Mouse (Mus musculus): ENCODE measurements at regions not wholly inside any gene's neighbourhood (a gene's known extent, or its start where the extent isn't known, plus 50 kb on each side); places are given as distances from the start of the nearest gene placed in this dataset.

GRCm38 (mm10) chr2:178567493-178567892 is 137.2 kb downstream of the Cdh26 start:
- H3K9me3 ChIP-seq: no peaks in the 10 kb centered on the region
- H3K36me3 ChIP-seq: no peaks in the 10 kb centered on the region
- no peaks in the 10 kb centered on the region for H3K4me1 ChIP-seq (replicated peaks)
- no peak overlapping the region for H3K9ac ChIP-seq (replicated peaks)
- no peak overlapping the region for H3K4me3 ChIP-seq (replicated peaks)
- H3K27ac ChIP-seq: no peak overlapping the region
- no peak overlapping the region for H3K4me2 ChIP-seq
- 68% methylated on average over 7 of the region's 7 CpGs for WGBS
- no peak for ATAC-seq (ENCODE audit: insufficient number of reproducible peaks, insufficient read depth, low FRiP score, low TSS enrichment, low read depth)
- H3K27me3 ChIP-seq: peaks cover 4% of the 10 kb centered on the region; the same call in 1 of the 2 replicates

DNA sequence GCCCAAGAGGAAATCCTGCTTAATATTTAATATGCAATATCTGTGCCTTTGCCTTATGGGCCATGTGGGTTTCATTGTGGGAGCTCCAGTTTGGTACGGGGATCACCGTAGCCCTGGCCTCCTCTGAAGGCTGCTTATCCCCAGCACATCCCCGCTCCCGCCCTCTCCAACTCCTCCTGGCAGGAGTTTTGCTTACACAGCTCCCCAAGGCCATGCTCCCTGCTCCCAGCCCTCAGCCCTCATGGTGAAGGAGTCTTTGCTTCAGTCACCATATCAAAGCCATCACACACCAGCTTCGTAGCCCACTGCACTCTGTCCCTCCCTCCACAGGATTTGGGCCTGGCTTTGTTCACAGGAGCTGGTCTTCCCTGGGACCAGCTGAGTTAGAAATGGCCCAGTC is 142.0 kb downstream of the Cdh26 start:
- 86% methylated on average over 5 of the region's 5 CpGs for WGBS
- ATAC-seq (ENCODE audit: insufficient number of reproducible peaks, insufficient read depth, low FRiP score, low TSS enrichment, low read depth): no peak
- Histone ChIP-seq H3K9me3 (no peaks in the 10 kb centered on the region), H3K27ac (no peak overlapping the region), H3K27me3 (peaks cover 9% of the 10 kb centered on the region; the same call in 1 of the 2 replicates), H3K4me3 (replicated peaks) (no peak overlapping the region), H3K9ac (replicated peaks) (no peak overlapping the region), H3K4me2 (no peak overlapping the region), H3K4me1 (replicated peaks) (0 out of 2 replicates have a peak, but pooled peaks cover 3% of the 10 kb centered on the region), H3K36me3 (no peaks in the 10 kb centered on the region)

DNA sequence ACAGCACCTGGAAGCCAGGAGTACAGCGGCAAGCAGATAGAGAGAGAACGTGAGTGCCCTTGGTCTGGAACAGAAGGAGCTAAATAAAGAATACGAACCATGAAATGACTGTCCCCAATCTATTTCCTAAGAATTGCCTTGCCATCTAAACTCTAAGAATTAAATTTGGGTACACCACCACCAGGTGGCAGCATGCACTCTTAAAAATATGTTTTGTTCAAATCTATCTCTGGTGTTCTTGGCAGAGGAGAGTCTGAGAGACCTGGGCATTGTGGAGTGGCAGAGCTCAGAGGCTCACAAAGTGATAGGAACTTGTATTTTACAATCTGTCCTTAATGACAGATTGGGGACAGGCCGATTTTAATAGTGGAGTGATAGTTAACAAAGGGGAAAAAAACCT is 144.5 kb downstream of the Cdh26 start:
- H3K4me1 ChIP-seq (replicated peaks): 0 out of 2 replicates have a peak, but pooled peaks cover 3% of the 10 kb centered on the region
- no peaks in the 10 kb centered on the region for H3K36me3 ChIP-seq
- no peak for ATAC-seq (ENCODE audit: insufficient number of reproducible peaks, insufficient read depth, low FRiP score, low TSS enrichment, low read depth)
- no peak overlapping the region for H3K4me3 ChIP-seq (replicated peaks)
- no peak overlapping the region for H3K4me2 ChIP-seq
- no peaks in the 10 kb centered on the region for H3K9me3 ChIP-seq
- WGBS: 55% methylated on average over 4 of the region's 4 CpGs
- no peak overlapping the region for H3K27ac ChIP-seq
- H3K27me3 ChIP-seq: 0 out of 2 replicates have a peak, but pooled peaks cover 9% of the 10 kb centered on the region
- no peak overlapping the region for H3K9ac ChIP-seq (replicated peaks)

- Histone ChIP-seq H3K4me2 (no peak overlapping the region), H3K27me3 (0 out of 2 replicates have a peak, but pooled peaks cover 9% of the 10 kb centered on the region)
- WGBS: 56% methylated on average over 6 of the region's 6 CpGs
Measured at GRCm38 (mm10) chr2:178575403-178575802, 145.1 kb downstream of the Cdh26 start.

GRCm38 (mm10) chr2:178576067-178576466 is 145.7 kb downstream of the Cdh26 start:
- Histone ChIP-seq H3K27ac (no peak overlapping the region), H3K4me2 (no peak overlapping the region), H3K9me3 (no peaks in the 10 kb centered on the region), H3K27me3 (0 out of 2 replicates have a peak, but pooled peaks cover 9% of the 10 kb centered on the region), H3K9ac (replicated peaks) (no peak overlapping the region), H3K36me3 (no peaks in the 10 kb centered on the region), H3K4me1 (replicated peaks) (peaks cover 13% of the 10 kb centered on the region), H3K4me3 (replicated peaks) (no peak overlapping the region)
- WGBS: 60% methylated on average over 7 of the region's 7 CpGs
- ATAC-seq (ENCODE audit: insufficient number of reproducible peaks, insufficient read depth, low FRiP score, low TSS enrichment, low read depth): no peak

More at GRCm38 (mm10) chr2:178575403-178575802, 145.1 kb downstream of the Cdh26 start:
- Histone ChIP-seq H3K4me1 (replicated peaks) (peaks cover 6% of the 10 kb centered on the region; the same call in 1 of the 2 replicates), H3K27ac (no peak overlapping the region), H3K4me3 (replicated peaks) (no peak overlapping the region), H3K36me3 (no peaks in the 10 kb centered on the region), H3K9ac (replicated peaks) (no peak overlapping the region), H3K9me3 (no peaks in the 10 kb centered on the region)
- ATAC-seq (ENCODE audit: insufficient number of reproducible peaks, insufficient read depth, low FRiP score, low TSS enrichment, low read depth): no peak

DNA sequence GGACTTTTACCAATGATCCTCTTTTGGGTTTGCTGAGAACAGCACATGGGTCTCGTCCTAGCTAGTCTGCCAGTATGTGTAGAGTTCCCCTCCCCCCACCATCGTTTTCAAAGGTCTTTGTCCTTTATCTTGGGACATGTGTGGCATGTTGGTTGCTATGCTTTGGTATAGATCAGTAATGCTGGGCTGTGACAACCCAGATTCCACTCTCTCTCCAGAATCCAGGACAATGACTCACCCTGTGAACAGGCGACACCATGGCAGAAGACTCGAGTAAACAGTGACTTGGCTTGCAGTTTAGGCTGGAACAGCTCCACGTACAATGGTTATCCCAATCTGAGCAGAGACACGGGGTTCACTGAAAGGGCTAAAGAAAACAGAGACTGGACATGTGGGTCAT is 149.2 kb downstream of the Cdh26 start:
- Histone ChIP-seq H3K4me2 (no peak overlapping the region), H3K4me3 (replicated peaks) (no peak overlapping the region), H3K27me3 (no peaks in the 10 kb centered on the region), H3K27ac (no peak overlapping the region), H3K4me1 (replicated peaks) (peaks cover 19% of the 10 kb centered on the region), H3K9me3 (no peaks in the 10 kb centered on the region), H3K36me3 (no peaks in the 10 kb centered on the region), H3K9ac (replicated peaks) (no peak overlapping the region)
- WGBS: 89% methylated on average over 6 of the region's 6 CpGs
- ATAC-seq (ENCODE audit: insufficient number of reproducible peaks, insufficient read depth, low FRiP score, low TSS enrichment, low read depth): no peak

GRCm38 (mm10) chr2:178581306-178581705 is 151.0 kb downstream of the Cdh26 start:
- Histone ChIP-seq H3K9me3 (no peaks in the 10 kb centered on the region), H3K4me2 (no peak overlapping the region), H3K4me1 (replicated peaks) (peaks cover 18% of the 10 kb centered on the region), H3K36me3 (no peaks in the 10 kb centered on the region), H3K27ac (no peak overlapping the region), H3K27me3 (no peaks in the 10 kb centered on the region), H3K9ac (replicated peaks) (no peak overlapping the region), H3K4me3 (replicated peaks) (no peak overlapping the region)
- ATAC-seq (ENCODE audit: insufficient number of reproducible peaks, insufficient read depth, low FRiP score, low TSS enrichment, low read depth): no peak
- WGBS: 81% methylated on average over 12 of the region's 12 CpGs

GRCm38 (mm10) chr2:178584970-178585566 is 154.7 kb downstream of the Cdh26 start:
- Histone ChIP-seq H3K4me3 (replicated peaks) (no peak overlapping the region), H3K4me2 (no peak overlapping the region), H3K27me3 (no peaks in the 10 kb centered on the region), H3K9ac (replicated peaks) (no peak overlapping the region), H3K4me1 (replicated peaks) (peaks cover 16% of the 10 kb centered on the region), H3K9me3 (no peaks in the 10 kb centered on the region), H3K27ac (no peak overlapping the region), H3K36me3 (no peaks in the 10 kb centered on the region)
- 89% methylated on average over 5 of the region's 5 CpGs for WGBS
- no peak for ATAC-seq (ENCODE audit: insufficient number of reproducible peaks, insufficient read depth, low FRiP score, low TSS enrichment, low read depth)

DNA sequence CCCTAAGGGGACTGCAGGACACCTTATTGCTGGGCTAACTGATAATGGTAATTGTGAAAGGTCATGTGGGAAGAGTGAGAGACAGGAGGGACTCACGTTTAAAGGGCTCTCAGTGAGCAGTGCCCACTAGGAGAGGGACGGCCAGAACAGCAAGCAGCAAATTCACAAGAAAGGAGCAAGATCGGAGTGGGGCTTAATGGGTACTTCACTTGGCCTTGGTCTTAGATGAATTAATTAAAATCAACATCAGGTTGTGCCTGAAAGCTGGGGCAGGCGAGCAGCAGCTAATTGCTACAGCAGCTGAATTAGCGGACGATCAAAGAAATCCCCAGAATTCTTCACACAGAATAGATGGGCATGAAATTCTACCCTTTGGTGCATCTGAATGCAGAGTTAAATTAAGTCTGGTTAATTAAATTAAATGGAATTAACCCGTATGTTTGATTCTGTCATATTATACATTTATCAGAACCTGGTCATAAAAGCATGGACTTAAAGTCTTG is 156.9 kb downstream of the Cdh26 start:
- Histone ChIP-seq H3K4me2 (no peak overlapping the region), H3K9ac (replicated peaks) (no peak overlapping the region), H3K36me3 (no peaks in the 10 kb centered on the region), H3K27me3 (no peaks in the 10 kb centered on the region), H3K27ac (no peak overlapping the region), H3K4me1 (replicated peaks) (no peaks in the 10 kb centered on the region), H3K9me3 (no peaks in the 10 kb centered on the region), H3K4me3 (replicated peaks) (no peak overlapping the region)
- 75% methylated on average over 7 of the region's 7 CpGs for WGBS
- ATAC-seq (ENCODE audit: insufficient number of reproducible peaks, insufficient read depth, low FRiP score, low TSS enrichment, low read depth): no peak

DNA sequence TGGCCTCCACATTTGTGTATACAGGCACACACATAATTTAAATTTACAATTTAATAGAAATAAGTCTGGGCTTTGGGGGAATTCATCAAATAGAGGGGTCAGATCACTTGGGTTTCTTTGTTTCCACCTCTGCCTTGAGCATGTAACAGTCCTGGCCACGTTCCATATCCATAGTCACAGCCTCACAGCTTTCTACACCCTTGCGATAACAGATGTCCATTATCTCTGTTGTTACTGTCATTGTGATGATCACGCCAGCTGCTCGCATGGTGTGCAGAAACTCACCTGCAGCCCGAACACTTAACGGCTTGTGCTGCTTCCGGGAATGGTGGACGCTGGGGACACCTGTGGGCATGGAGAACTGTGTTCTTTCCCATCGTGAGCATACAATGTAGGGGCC is 163.4 kb downstream of the Cdh26 start:
- Histone ChIP-seq H3K4me3 (replicated peaks) (no peak overlapping the region), H3K27me3 (no peaks in the 10 kb centered on the region), H3K27ac (no peak overlapping the region), H3K4me1 (replicated peaks) (peaks cover 10% of the 10 kb centered on the region; the same call in 1 of the 2 replicates), H3K9ac (replicated peaks) (no peak overlapping the region), H3K4me2 (no peak overlapping the region), H3K9me3 (no peaks in the 10 kb centered on the region), H3K36me3 (no peaks in the 10 kb centered on the region)
- WGBS: 81% methylated on average over 9 of the region's 9 CpGs
- no peak for ATAC-seq (ENCODE audit: insufficient number of reproducible peaks, insufficient read depth, low FRiP score, low TSS enrichment, low read depth)

GRCm38 (mm10) chr2:178594177-178594576 is 163.8 kb downstream of the Cdh26 start:
- H3K4me1 ChIP-seq (replicated peaks): peaks cover 10% of the 10 kb centered on the region; the same call in 1 of the 2 replicates
- H3K9me3 ChIP-seq: no peaks in the 10 kb centered on the region
- H3K36me3 ChIP-seq: no peaks in the 10 kb centered on the region
- WGBS: 31% methylated on average over 6 of the region's 6 CpGs
- ATAC-seq (ENCODE audit: insufficient number of reproducible peaks, insufficient read depth, low FRiP score, low TSS enrichment, low read depth): no peak
- H3K27ac ChIP-seq: no peak overlapping the region
- H3K27me3 ChIP-seq: no peaks in the 10 kb centered on the region
- H3K4me3 ChIP-seq (replicated peaks): no peak overlapping the region
- no peak overlapping the region for H3K4me2 ChIP-seq
- H3K9ac ChIP-seq (replicated peaks): no peak overlapping the region

Measured in limb, embryonic 12.5 days (tissue).